Mouse (Mus musculus) lung, postnatal 36 days (tissue): ENCODE data around the gene Pold1.

ENCODE experiments used
- DNase-seq: peaks from one replicate; pipeline ENCODE4 v3.0.0; 2022; ENCODE audit warnings: mixed read lengths

Pold1 gene

DNA sequence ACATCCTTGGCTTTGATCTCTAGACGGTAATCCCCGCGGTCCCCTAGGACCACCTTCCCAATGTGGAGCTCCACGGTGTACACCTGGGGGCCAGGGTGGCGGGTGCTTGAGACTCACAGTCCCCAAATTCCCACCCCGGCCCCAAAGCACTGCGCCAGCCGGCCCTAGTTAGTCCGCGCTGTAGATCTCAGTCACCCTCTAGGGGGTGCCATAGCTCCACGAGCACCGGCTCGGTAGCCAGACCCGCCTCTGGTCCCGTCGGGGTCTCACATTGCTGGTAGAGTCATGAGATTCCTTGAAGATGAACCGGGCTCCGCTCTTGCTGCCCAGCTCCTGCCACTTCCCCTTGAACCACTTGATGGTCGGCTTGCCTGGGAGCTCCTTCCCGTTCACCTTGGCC is 26.9 kb downstream of the Pold1 start:
- peak; percentile 75 for DNase-seq

DNA sequence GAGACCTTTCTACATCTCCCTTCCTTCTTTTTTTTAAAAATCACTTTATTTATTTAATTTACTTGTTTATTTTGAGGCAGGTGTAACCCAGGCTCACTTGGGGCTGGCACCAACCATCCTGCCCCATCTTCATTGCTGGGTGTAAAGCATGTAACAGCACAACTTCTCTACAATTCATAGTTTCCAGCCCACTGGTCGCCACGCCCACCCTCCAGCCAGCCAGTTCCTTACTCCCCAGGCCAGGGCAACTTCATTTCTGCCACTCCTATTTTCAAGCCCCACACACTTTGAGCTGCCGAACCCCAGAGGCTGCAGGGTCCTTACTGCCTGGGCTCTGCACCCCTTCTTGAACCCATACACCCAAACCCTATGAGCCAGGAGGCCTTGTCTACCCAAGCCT is 27.7 kb downstream of the Pold1 start:
- DNase-seq = no peak

DNA sequence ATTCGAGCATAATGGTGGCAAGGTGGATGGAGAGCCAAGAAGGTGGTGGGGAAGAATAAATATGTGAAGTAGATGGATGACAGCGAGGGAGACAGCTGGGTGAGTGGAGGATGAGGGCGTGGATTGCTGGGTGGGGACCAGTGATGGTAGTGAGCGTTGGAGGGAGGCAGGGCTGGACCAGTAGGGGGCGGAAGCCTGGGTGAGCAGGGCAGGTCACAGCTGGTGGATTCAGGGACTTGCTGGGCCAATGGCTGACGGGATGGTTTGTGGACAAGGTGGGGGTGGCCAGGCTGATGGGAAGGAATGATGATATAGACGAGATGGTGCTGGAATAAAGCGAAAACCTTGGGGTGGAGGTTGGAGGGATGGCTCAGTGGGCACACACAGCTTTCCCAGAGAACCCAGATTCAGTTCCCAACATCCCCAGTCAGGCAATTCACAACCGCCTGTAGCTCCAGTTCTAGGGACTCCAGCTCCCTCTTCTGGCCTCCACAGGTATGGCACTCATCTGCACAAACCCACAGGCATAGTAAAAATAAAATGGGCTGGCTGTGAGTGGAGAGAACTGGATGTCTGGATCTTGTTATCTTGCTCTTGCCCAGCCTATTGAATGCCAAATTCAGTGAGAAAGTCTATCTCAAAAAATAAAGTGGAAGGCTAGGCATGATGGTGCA is 29.3 kb downstream of the Pold1 start:
- no peak for DNase-seq

DNA sequence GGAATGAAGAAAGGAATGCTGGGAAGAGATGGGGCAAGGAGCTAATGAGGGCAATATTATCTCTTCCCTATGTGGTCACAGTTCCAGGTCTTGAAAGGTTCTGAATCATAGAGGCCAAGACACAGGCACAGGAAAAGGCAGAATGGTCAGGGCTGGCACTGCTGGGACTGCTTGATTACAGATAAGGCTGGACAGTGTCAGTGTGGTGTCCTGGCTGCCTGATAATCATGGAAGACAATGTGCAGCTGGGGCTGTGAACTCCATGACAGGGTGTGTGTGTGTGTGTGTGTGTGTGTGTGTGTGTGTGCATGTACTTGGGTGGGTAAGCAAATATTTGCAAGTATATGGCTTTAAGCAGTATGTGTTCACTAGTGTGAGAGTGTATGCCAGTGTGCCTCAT is 41.2 kb downstream of the Pold1 start:
- no peak for DNase-seq

DNA sequence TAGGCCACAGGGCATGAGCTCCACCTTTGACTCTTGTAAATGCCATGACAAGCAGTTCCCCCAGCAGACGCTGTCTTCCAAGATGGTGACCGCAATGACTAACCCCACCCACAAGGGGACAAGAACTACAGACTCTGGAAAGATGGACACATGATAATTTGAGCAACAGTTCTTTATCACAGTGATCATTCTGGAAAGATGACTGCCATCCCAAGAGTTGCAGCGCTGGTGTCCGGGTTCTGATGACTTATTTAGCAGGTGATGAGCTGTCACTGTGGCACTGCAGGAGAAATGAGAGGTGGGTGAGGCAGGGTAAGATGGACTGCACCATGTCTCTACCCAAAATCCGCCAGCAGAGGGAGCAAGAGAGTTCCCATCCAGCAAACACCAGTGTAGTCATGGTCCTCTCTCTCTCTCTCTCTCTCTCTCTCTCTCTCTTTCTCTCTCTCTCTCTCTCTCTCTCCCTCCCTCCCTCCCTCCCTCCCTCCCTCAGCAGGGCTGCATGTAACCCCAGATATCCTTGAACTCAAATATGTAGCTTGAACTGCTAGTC is 47.0 kb downstream of the Pold1 start:
- peak; percentile 73 for DNase-seq

DNA sequence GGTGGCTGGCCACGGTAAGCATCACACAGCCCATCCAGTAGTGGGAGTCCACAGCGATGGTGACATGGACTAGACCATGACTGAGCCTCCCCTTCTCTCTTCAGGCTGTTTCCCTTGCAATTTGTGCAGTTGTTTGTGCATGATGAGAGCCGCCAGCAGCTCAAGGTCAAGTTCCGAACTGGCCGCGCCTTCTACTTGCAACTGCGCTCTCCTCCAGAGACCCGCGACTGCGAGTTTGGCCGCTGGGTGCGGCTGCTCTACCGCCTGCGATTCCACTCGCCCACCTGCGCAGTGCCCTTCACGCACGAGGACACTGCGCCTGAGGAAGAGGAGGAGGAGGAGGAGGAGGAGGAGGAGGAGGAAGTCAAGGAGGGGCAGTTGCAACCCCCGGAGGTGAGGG is 48.6 kb downstream of the Pold1 start:
- no peak for DNase-seq

DNA sequence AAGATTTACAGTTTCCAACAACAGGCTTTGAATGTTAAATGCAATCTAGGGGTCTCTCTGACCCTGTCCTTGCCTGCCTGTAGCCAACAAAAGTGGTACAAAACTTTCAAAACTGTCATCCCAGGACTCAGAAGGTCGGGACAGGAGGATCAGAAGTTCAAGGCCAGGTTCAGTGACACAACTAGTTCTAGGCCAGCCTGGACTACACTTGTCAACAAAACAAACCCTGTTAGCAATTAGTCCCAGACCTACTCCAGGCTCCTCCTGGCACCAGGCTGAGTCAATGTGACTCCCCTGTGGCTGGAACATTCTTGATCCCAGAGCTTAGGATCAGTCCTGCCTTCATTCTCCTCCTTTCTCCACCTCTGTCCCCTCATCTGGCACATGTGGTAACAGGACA is 49.7 kb downstream of the Pold1 start:
- DNase-seq = no peak

DNA sequence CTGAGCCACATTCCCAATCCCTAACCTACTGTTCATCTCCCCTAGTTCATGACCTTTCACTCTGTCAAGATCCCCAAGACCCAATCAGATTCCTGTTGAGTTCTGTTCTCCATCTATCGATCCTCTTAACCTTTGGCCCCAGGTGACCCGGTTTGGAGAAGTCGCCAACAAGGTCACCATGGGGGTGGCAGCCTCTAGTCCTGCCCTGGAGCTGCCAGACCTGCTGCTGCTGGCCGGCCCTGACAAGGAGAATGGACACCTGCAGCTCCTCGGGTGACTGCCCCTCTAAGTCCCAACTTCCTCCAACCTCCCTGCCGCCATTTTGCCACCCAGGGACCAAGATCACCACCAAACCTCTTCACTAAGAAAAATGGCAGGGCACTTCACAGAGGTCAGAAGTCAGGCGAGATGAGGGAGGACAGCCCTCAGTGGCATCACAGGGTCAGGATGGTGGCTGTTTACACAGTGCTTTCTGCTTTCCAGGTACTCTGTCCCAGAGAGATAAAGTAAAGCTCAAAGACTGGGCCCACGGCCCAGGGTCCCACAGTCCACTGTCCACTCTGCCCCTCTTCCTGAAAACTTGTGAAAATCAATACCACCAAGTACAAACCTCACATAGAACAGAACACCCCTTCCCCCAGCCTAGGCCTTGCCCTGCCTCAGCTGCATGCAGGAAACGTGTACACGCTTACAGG is 51.1 kb downstream of the Pold1 start:
- no peak for DNase-seq

DNA sequence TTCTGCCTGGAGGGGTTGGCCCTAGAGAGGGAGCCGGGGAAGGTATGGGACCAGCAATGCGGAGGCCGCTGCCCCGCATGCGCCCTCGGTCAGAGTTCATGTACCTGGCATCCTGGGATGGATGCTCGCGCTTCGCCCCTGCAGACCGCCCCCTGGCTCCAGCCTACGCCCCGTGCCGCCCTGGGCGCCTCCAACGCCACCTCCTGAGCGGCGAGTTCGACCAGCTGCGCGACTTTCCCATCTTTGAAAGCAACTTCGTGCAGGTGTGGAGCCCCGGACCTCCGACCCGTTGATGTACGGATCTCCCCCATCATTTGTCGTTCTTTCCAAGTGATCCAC is 51.9 kb downstream of the Pold1 start:
- DNase-seq = no peak

DNA sequence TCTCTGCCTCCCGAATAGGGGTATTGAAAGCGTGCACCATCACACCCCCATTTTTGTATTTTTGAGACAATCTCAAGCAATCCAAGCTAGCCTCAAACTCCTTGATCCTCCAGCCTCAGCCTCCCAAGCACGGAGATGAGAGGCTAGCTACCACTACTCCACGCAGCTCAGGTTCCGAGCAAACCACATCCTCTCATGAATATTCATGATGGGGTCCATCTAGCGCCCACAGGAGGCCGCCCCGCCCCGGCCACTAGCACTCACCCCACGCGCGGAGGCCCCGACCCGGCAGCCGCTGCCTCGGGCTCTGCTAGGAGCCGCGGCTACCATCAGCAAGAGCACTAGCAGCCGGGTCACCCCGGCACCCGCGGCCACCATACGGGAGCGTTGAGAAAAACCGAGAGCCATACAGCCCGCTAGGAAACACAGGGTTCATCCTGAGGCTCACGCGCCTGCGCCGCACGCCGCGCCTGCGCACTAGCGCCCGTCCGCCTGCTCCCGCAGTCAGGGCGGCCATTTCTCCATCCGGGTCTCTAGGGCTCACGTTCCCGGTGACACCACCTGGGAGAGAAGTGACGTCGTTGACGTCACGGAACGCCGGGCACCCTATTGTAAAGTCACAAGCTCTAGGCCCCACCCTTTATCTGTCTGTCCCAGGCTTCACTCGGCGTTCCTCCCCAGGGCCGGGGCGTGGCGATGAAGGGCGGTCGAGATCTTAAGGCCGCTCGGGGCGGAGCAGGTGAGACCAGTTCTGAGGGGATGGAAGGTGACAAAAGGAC is 52.5 kb downstream of the Pold1 start, which contains the start of the genes Emc10 and Fam71e1:
Emc10 (minus strand) TSS at position 538 of the 779 bp plus-strand sequence.
Fam71e1 (plus strand) TSS at position 590 of the 779 bp plus-strand sequence.
- DNase-seq = peak; percentile 98

DNA sequence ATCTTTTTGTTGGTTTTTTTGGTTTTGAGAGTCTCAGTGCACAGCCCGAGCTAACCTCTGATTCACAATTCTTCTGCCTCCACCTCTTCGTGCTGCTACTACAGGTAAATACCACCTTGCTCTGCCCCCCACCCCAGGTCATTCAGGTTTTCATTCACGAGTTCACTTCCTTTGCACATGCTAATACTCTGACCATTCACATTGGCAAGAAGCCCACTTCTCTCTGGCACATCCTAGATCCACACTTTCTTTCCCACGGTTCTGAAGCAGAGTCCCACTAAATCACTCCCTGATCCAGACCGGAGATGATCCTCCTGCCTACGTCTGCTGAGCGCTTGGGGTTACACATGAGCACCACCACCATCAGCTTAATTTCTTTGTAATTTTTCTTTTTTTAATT is 53.6 kb downstream of the Pold1 start:
- DNase-seq = no peak

DNA sequence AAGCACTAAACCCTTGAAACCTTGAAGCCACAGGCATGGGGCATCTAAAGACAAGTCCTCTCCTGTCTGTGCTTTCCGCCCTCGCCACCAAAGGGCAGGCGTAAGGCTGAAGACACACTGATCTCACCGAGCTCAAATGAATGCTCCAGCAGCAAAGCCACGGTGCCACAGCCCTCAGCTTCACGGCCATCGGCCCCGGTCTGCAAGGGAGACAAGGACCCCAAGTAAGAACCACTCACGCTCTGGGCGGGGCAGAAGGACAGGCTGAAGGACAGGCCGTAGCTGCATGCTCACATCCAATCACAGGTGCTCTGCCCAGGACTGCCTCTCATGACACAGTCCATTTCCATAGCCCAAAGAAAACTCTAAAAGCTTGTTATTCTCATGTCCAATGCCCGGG is 54.0 kb downstream of the Pold1 start:
- no peak for DNase-seq

DNA sequence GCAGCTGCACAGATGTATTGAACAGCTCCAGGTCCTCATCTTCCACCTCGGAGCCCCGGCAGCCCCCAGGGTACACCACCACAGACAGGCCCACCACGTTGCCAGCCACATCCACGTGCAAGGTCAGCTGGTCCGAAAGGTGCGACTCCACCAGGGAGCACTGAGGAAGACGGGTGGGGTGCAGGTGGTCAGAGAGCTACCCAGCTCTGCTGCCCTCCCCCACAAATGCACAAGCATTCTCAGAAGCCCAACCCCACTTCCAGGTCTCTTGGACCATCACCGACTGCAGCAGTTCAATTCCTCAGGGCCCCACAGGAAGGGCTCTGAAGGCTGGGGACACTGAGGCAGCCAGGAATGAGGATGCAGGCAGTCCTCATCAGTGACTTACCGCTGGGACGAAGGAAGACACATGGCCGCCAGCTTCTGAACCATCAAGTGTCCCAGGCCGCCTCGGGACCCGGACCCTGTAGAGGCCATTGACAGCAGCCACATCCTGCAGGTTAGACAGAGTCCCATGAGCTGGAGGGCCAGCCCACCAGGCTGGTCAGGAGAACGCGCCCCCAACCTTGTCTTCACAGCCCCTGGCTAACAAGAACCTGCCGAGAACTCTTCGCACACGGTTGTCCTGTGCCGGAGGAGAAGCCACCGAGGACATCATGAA is 56.4 kb downstream of the Pold1 start:
- DNase-seq = no peak

DNA sequence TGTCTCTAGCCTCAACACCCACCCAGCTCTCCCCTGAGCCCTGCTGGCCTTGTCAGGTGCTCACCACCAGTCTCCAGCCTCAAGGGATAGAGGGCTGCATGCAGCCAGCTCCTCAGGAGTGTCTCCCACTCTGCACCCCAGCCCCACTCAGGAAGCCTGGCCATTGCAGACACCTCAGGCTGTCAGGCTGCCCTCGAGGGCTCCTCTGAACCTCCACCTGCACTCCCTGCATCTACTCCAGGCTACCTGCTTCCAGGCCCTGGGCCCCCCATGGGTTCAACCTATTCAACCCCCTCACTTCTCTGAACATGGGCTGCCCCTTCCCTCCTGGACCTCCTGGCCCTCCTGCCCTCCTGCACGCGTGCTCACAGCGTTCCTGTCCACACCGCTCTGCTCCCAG is 57.3 kb downstream of the Pold1 start:
- DNase-seq = no peak

DNA sequence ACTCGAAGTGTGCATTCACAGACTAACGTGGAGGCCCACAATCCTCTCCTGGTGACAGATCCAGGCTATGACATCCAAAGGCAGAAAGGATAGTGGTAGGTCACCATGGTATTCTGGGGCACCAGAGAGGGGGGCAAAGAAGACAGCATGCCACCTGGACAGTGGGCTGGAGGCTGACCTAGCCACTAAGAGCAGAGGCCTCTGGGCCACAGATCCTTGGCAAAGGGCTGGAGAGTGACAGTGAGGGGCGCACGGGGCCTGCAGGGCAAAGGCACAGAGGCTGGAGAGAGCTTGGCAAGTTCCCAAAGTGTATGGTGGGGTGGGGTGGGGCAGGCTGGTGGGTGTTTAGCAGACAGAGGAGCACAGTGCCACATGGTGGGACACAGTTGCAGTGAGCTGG is 58.4 kb downstream of the Pold1 start:
- no peak for DNase-seq

DNA sequence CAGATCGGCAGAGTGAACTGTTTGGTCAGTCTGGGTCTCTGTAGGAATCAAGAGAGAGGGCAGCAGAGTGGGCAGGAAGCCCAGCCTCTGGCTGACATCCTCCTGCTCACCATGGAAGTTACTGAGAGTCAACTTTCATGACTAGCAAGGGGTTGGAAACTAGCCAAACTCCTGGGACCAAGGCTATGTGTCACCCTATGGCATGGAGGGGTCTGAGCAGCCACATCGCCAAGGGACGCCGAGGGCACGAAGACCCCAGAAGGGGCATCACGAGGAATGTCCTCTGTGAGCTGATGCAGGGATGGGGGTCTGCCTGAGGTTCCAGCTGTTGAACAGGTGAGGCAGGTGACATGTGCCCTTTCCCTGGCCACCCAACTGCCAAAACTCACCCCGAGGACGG is 60.1 kb downstream of the Pold1 start:
- DNase-seq = no peak

DNA sequence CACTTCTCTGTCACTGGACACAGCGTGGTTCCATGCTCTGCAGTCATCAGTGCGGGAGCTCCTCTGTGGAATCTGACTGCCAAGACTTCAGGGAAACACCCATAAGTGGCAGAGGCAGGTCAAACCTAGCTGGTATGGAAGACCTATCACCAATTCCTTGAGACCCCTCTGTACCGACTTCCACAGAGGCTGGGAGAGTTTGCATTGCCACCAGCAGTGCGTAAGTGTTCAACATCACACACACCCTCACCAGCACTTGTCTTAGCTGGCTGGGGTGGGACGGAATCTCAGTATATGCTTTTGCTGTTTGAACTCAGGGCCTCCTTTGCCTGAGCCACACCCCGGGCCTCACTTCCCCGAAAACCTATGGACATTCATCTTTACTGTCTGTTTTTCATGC is 60.7 kb downstream of the Pold1 start:
- DNase-seq = no peak

DNA sequence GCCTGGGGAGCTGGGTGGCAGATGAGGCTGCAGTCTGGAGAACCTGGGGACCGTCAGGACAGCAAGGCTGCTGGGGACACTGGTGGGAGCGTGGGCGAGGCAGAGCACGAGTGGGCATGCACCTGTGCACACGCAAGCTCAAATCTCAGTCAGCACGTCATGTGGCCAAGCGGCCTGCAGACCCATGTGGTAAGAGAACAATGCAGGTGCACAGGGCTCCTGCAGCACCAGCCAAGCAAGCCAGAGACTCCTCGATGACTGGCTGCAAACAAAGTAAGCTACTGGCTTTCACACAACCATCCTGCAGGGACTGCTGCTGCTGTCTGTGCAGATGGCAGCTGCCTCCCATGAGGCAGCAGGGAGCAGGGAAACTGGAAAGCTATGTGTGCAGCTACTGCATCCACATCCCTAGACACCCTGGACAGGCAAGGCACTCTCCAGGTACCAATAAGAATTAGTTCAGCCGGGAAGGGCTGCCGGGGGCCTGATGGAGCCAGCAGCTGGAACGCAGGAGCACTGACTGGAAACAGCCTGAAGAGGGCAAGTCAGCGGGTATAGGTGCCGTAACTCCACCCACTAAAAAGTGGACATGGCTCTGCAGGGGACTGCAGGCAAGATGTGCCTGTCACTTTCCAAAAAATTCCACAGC is 61.6 kb downstream of the Pold1 start:
- DNase-seq = no peak

DNA sequence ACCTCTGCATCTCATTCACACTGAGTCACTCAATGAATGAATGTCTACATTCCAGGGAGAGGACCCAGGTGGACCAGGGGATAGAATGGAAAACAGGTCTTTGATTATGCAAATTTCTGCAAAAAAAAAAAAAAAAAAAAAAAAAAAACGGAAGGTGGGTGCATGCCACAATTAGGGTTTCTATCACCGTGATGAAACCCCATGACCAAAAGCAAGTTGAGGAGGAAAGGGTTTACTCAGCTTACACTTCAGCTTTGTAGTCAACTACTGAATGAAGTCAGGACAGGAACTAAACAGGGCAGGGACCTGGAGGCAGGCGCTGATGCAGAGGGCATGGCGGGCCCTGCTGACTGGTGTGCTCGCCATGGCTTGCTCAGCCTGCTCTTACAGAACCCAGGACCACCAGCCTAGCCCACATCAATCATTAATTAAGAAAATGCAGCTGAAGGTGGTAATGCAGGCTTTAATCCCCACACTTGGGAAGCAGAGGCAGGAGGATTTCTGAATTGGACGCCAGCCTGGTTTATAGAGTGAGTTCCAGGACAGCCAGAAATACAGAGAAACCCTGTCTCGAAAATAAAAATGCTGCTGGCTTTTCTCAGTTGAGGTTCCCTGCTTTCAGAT is 63.0 kb downstream of the Pold1 start:
- DNase-seq = no peak

DNA sequence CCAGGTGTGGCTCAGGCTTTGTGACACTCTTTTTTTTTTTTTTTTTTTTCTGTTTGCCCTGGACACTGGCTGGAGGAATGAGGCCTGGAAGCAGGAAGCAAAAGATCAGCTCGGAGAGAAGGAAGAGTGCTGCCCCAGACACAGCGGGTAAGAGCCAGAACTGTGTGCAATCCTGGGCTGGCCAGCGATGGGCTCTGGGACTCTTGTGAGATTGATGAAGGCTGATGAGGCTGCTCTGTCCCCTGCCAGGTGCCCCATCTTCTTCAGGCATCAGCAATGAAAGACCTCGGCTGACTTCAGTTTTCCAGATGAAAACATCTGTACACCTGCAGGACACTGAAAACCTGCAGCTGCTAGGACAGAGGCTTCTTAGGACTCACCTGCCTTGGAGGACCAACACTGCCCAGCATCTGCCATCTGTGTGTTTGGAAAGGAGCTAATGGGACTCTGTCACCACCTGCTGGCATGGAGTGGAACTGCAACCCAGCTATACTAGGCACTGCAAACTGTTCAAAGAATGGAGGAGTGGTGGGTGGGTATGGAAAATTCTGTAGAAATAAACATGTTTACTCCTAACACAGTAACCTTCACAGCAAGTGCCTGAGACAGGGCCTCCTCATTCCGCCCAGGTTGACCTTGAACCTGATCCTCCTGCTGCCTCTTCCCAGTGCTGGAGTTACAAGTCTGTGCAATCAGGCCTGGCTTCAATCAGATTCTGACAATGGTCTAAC is 63.6 kb downstream of the Pold1 start:
- peak; percentile 80 for DNase-seq

DNA sequence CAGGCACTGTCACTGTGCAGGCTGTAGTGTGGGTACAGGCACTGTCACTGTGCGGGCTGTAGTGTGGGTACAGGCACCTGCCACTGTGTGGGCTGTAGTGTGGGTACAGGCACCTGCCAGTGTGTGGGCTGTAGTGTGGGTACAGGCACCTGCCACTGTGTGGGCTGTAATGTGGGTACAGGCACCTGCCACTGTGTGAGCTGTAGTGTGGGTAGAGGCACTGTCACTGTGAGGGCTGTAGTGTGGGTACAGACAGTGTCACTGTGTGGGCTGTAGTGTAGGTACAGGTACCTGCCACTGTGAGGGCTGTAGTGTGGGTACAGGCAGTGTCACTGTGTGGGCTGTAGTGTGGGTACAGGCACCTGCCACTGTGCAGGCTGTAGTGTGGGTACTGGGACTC is 64.5 kb downstream of the Pold1 start:
- no peak for DNase-seq
